Mouse (Mus musculus) spleen, adult 2 months (tissue): Measurements from ENCODE around the gene Khk. TPM values are rescaled to one million over a fixed set of nuclear protein-coding genes. Genes with fewer than 3 reads are reported as not detected.

Source experiments
- DNase-seq, 2 experiments: peaks; one replicate each; pipeline versions ENCODE4 v3.0.0 to v3.0.0-alpha.2; 2012 to 2021; ENCODE audit warnings: low spot score in 2 of 2, low read depth in 1 of 2
- H3K27ac ChIP-seq: fragments of 200-500 bp; 2 replicates; pipeline ENCODE4 v1.5.1; 2012; ENCODE audit warnings: low read length, inconsistent platforms; ENCODE audit not compliant: insufficient read depth
- H3K27me3 ChIP-seq: fragments of 200-500 bp; 2 replicates; pipeline ENCODE4 v1.6.1; 2012; ENCODE audit warnings: mild to moderate bottlenecking, moderate library complexity, low read length, inconsistent platforms; ENCODE audit not compliant: control insufficient read depth, insufficient read depth
- H3K36me3 ChIP-seq: fragments of 200-500 bp; 2 replicates; pipeline ENCODE4 v1.6.1; 2012; ENCODE audit warnings: mild to moderate bottlenecking, low read length, inconsistent platforms; ENCODE audit not compliant: control insufficient read depth, insufficient read depth
- H3K4me1 ChIP-seq: fragments of 200-500 bp; 2 replicates; pipeline ENCODE4 v1.6.1; 2011; ENCODE audit warnings: inconsistent platforms; ENCODE audit not compliant: control insufficient read depth, insufficient read depth, insufficient read length
- H3K4me3 ChIP-seq: fragments of 200-500 bp; 2 replicates; pipeline ENCODE4 v1.5.1; 2011; ENCODE audit warnings: mild to moderate bottlenecking, inconsistent platforms; ENCODE audit not compliant: insufficient read depth, insufficient read length; ENCODE audit errors: extremely low read depth
- CTCF ChIP-seq: fragments of 200-500 bp; IDR thresholded peaks from 2 replicates; pipeline ENCODE4 v1.5.1; 2011; ENCODE audit warnings: mild to moderate bottlenecking, inconsistent platforms; ENCODE audit not compliant: insufficient read depth, insufficient read length, insufficient replicate concordance; ENCODE audit errors: extremely low read depth
- POLR2A ChIP-seq: fragments of 200-500 bp; IDR thresholded peaks from 2 replicates; pipeline ENCODE4 v1.6.1; 2011; ENCODE audit warnings: low read depth, low read length, inconsistent platforms
- WGBS: fragments of 180-500 bp; shearing (Covaris S2); methylation state at CpG from one replicate; pipeline ENCODE4 v1.1.7; 2018; 5-methylcytosine and 5-hydroxymethylcytosine counted together
- polyA plus RNA-seq: library from polyadenylated mRNA; depleted of rRNA; stranded (reverse); fragments of >200 nt; gene quantifications from 2 replicates; pipeline ENCODE4 v1.2.3, GENCODE M21; 2012; rRNA removed

The Khk gene
- polyA plus RNA-seq, 1 experiment: 28.0 TPM

GRCm38 (mm10) chr5:30966189-30966588 is 45.0 kb downstream of the Khk start:
- DNase-seq: no peak
- no peak overlapping the region for H3K27ac ChIP-seq

DNA sequence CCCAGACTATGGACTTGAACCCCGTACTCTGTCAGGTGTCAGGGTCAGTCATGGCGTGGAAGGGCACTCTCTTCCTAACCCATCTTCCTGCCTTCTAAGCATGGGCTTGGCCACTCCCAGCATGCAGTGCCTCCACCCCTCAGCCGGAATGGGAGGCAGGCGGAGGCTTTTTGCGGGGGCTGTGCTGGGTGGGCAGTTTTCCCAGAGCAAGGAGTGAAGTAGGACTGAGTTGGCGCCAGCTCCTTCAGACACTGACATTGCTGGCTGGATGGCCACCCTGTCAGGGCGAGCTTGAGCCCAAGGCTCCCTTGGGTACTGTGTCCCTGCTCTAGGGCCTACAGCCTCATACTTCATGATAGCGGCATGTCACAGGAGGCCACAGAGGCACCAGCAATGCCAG is 47.2 kb downstream of the Khk start, which contains the start of gene Tcf23:
TSS of gene Tcf23 (plus strand) at position 247 of the 400 bp plus-strand sequence.
- Histone ChIP-seq H3K4me3 (no peak within 1 kb of the TSS), H3K36me3 (no peaks in the 10 kb centered on the region), H3K27ac (peak within 1 kb of the TSS; percentile 43), H3K27me3 (no peaks in the 10 kb centered on the region), H3K4me1 (no peaks in the 10 kb centered on the region)
- no peak for DNase-seq
- 79% methylated on average over 8 of the region's 8 CpGs for WGBS
- TF ChIP-seq CTCF (no peak), POLR2A (no peak)

More at GRCm38 (mm10) chr5:30966189-30966588, 45.0 kb downstream of the Khk start:
- H3K36me3 ChIP-seq: no peaks in the 10 kb centered on the region
- TF ChIP-seq CTCF (no peak), POLR2A (no peak)
- peaks cover 2% of the 10 kb centered on the region for H3K4me1 ChIP-seq
- H3K4me3 ChIP-seq: no peak overlapping the region
- 92% methylated on average over 4 of the region's 4 CpGs for WGBS
- no peaks in the 10 kb centered on the region for H3K27me3 ChIP-seq

- Histone ChIP-seq H3K27ac (no peak overlapping the region), H3K36me3 (no peaks in the 10 kb centered on the region), H3K4me3 (no peak overlapping the region), H3K4me1 (no peaks in the 10 kb centered on the region; the same call in 1 of the 2 replicates), H3K27me3 (no peaks in the 10 kb centered on the region)
- TF ChIP-seq POLR2A (no peak), CTCF (no peak)
- WGBS: 71% methylated on average over 2 of the region's 2 CpGs
- no peak for DNase-seq
Observed at GRCm38 (mm10) chr5:30969440-30969839, 48.2 kb downstream of the Khk start.

- Histone ChIP-seq H3K4me1 (no peaks in the 10 kb centered on the region; the same call in 1 of the 2 replicates), H3K27me3 (no peaks in the 10 kb centered on the region), H3K27ac (no peak overlapping the region), H3K36me3 (no peaks in the 10 kb centered on the region), H3K4me3 (no peak overlapping the region)
- no peak for DNase-seq
- TF ChIP-seq CTCF: no peak
- WGBS: 81% methylated on average over 9 of the region's 9 CpGs
Observed at GRCm38 (mm10) chr5:30974870-30975656, 53.8 kb downstream of the Khk start.

Other genes with a start within 250 kb of the Khk start
- gene Dpysl5, start 209.9 kb upstream of the Khk start, polyA plus RNA-seq: 0.06 and 0.15 TPM in 2 replicates
- gene Mapre3, start 106.8 kb upstream of the Khk start, polyA plus RNA-seq: 12.2 TPM in 2 replicates
- gene Tmem214, start 53.4 kb upstream of the Khk start, polyA plus RNA-seq: 60.3 and 67.4 TPM in 2 replicates
- 11.6 and 16.1 TPM in 2 replicates for gene Agbl5, start 32.7 kb upstream of the Khk start, polyA plus RNA-seq
- gene Ost4, start 13.6 kb upstream of the Khk start, polyA plus RNA-seq: 143 and 161 TPM in 2 replicates
- 83.9 and 104 TPM in 2 replicates for gene Emilin1, start 8.0 kb upstream of the Khk start, polyA plus RNA-seq
- gene Cgref1, start 24.2 kb downstream of the Khk start, polyA plus RNA-seq: 0.47 and 0.76 TPM in 2 replicates
- gene Preb, start 38.9 kb downstream of the Khk start, polyA plus RNA-seq: 227 and 270 TPM in 2 replicates
- 0.29 and 0.34 TPM in 2 replicates for gene Tcf23, start 47.2 kb downstream of the Khk start, polyA plus RNA-seq
- 43.9 and 53.5 TPM in 2 replicates for gene Atraid, start 126.9 kb downstream of the Khk start, polyA plus RNA-seq
- gene Slc5a6, start 127.5 kb downstream of the Khk start, polyA plus RNA-seq: 16.0 and 16.3 TPM in 2 replicates
- gene Cad, start 133.3 kb downstream of the Khk start, polyA plus RNA-seq: 44.0 and 52.5 TPM in 2 replicates
- gene Dnajc5g, start 184.9 kb downstream of the Khk start, polyA plus RNA-seq: not detected in 2 replicates
- 0.08 and 0.09 TPM in 2 replicates for gene Slc30a3, start 186.8 kb downstream of the Khk start, polyA plus RNA-seq
- not detected in 2 replicates for gene Trim54, start 195.3 kb downstream of the Khk start, polyA plus RNA-seq
- not detected in 2 replicates for gene Ucn, start 217.4 kb downstream of the Khk start, polyA plus RNA-seq
- 32.0 and 34.9 TPM in 2 replicates for gene Mpv17, start 232.8 kb downstream of the Khk start, polyA plus RNA-seq